Mouse (Mus musculus): ENCODE measurements at regions not wholly inside any gene's neighbourhood (a gene's known extent, or its start where the extent isn't known, plus 50 kb on each side); places are given as distances from the start of the nearest gene placed in this dataset.

DNA sequence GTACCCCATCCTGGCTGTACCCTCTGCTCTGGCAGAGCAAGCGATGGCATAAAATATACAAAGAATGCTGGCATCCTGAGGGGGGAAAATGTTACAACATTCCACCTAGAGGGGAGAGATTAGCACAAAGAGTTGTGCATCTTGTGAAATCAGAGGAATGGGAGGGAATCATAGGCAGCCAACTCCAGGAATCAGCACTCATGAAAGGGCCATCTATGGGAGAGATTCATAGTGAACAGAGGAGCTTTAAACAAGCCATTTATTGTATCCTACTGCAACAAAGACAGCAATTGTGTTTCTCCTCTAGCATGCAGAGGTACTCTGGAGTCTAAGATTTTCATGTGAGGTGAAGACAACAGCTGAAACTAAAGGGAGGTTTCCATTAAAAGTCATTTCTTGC, 265.6 kb upstream of the Slitrk3 start:
- Histone ChIP-seq H3K9ac (ENCODE audit: low read length) (no peak overlapping the region), H3K4me1 (ENCODE audit: control insufficient read depth, insufficient read depth, low read length) (no peaks in the 10 kb centered on the region), H3K27ac (ENCODE audit: low read depth, low read length) (no peak overlapping the region), H3K4me2 (ENCODE audit: low read length) (no peak overlapping the region), H3K27me3 (replicated peaks; ENCODE audit: control insufficient read depth, insufficient read depth, low read length) (no peaks in the 10 kb centered on the region), H3K4me3 (ENCODE audit: low read depth, low read length) (no peak overlapping the region), H3K9me3 (replicated peaks; ENCODE audit: control insufficient read depth, low read length) (no peaks in the 10 kb centered on the region), H3K36me3 (ENCODE audit: control insufficient read depth, insufficient read depth, low read length) (no peaks in the 10 kb centered on the region)
- DNase-seq (ENCODE audit: low spot score), result no peak
- no peak for ATAC-seq
- 80% methylated on average over 1 of the region's 1 CpGs for WGBS

Data from forebrain, embryonic 14.5 days (tissue).